Mouse (Mus musculus): ENCODE measurements around the gene Gimap8. TPM values are rescaled to one million over a fixed set of nuclear protein-coding genes. Genes with fewer than 3 reads are reported as not detected.
A peak's percentile ranks its signal among the peaks of the same experiment; 100 is the strongest.
"Not testable (repeated sequence)": the region's sequence is repeated elsewhere in the genome, so short reads cannot be mapped to it uniquely, and the experiment has no call there.

The Gimap8 gene
- total RNA-seq, 2 experiments from 2014 or later: 2.9 to 4.9 TPM

- ATAC-seq (ENCODE audit: poor library complexity, severe bottlenecking): no peak
Observed at GRCm38 (mm10) chr6:48677492-48678345, 30.7 kb downstream of the Gimap8 start.

GRCm38 (mm10) chr6:48678391-48678790 lies 31.4 kb downstream of the Gimap8 start:
- no peak for ATAC-seq (ENCODE audit: poor library complexity, severe bottlenecking)

GRCm38 (mm10) chr6:48679701-48680100 lies 32.7 kb downstream of the Gimap8 start:
- ATAC-seq (ENCODE audit: poor library complexity, severe bottlenecking): no peak; the same call in 1 of the 2 replicates

- ATAC-seq (ENCODE audit: poor library complexity, severe bottlenecking): peak; percentile 17; the same call in 1 of the 2 replicates
Observed at GRCm38 (mm10) chr6:48680421-48680820, 33.4 kb downstream of the Gimap8 start.

- no peak for ATAC-seq (ENCODE audit: poor library complexity, severe bottlenecking)
Observed at GRCm38 (mm10) chr6:48681472-48682090, 34.5 kb downstream of the Gimap8 start.

GRCm38 (mm10) chr6:48682271-48682670 lies 35.2 kb downstream of the Gimap8 start:
- ATAC-seq (ENCODE audit: poor library complexity, severe bottlenecking): no peak

GRCm38 (mm10) chr6:48683263-48683821 lies 36.3 kb downstream of the Gimap8 start:
- ATAC-seq (ENCODE audit: poor library complexity, severe bottlenecking): not testable (repeated sequence)

GRCm38 (mm10) chr6:48684319-48684718 lies 37.3 kb downstream of the Gimap8 start, which contains the start of gene Gimap4:
Gene Gimap4 (plus strand): TSS chr6:48684549.
- no peak for ATAC-seq (ENCODE audit: poor library complexity, severe bottlenecking)

GRCm38 (mm10) chr6:48684806-48685205 lies 37.8 kb downstream of the Gimap8 start:
- ATAC-seq (ENCODE audit: poor library complexity, severe bottlenecking): no peak

- ATAC-seq (ENCODE audit: poor library complexity, severe bottlenecking): no peak
Observed at GRCm38 (mm10) chr6:48685251-48685650, 38.2 kb downstream of the Gimap8 start.

- no peak for ATAC-seq (ENCODE audit: poor library complexity, severe bottlenecking)
Observed at GRCm38 (mm10) chr6:48685694-48686665, 38.9 kb downstream of the Gimap8 start.

GRCm38 (mm10) chr6:48687077-48687476 lies 40.0 kb downstream of the Gimap8 start:
- ATAC-seq (ENCODE audit: poor library complexity, severe bottlenecking): peak; percentile 90

GRCm38 (mm10) chr6:48689320-48689719 lies 42.3 kb downstream of the Gimap8 start:
- no peak for ATAC-seq (ENCODE audit: poor library complexity, severe bottlenecking)

GRCm38 (mm10) chr6:48692962-48693361 lies 45.9 kb downstream of the Gimap8 start:
- no peak for ATAC-seq (ENCODE audit: poor library complexity, severe bottlenecking)

GRCm38 (mm10) chr6:48696830-48697554 lies 50.0 kb downstream of the Gimap8 start:
- ATAC-seq (ENCODE audit: poor library complexity, severe bottlenecking): no peak

- ATAC-seq (ENCODE audit: poor library complexity, severe bottlenecking): no peak
Observed at GRCm38 (mm10) chr6:48697555-48697930, 50.5 kb downstream of the Gimap8 start.

GRCm38 (mm10) chr6:48698066-48698856 lies 51.2 kb downstream of the Gimap8 start:
- no peak for ATAC-seq (ENCODE audit: poor library complexity, severe bottlenecking)

- ATAC-seq (ENCODE audit: poor library complexity, severe bottlenecking): peak; percentile 78
Observed at GRCm38 (mm10) chr6:48698888-48699287, 51.9 kb downstream of the Gimap8 start.

All from megakaryocyte, adult 5-6 weeks (primary cell).